Mouse (Mus musculus) cerebellum, adult 2 months (tissue): ENCODE data around the gene Cfap70. TPM values are rescaled to one million over a fixed set of nuclear protein-coding genes. Genes with fewer than 3 reads are reported as not detected.

ENCODE experiments used
- DNase-seq, 2 experiments: peaks; one replicate each; pipeline ENCODE4 v3.0.0; 2021
- H3K27ac ChIP-seq: fragments of 200-500 bp; 2 replicates; pipeline ENCODE4 v1.5.1; 2012; ENCODE audit warnings: low read length, control low read depth, inconsistent platforms; ENCODE audit not compliant: insufficient read depth
- H3K27me3 ChIP-seq: fragments of 200-500 bp; 2 replicates; pipeline ENCODE4 v1.6.1; 2012; ENCODE audit warnings: inconsistent platforms, mild to moderate bottlenecking, low read length, moderate library complexity; ENCODE audit not compliant: control insufficient read depth, insufficient read depth
- H3K4me1 ChIP-seq: fragments of 200-500 bp; 2 replicates; pipeline ENCODE4 v1.6.1; 2011; ENCODE audit warnings: low read length; ENCODE audit not compliant: control insufficient read depth, insufficient read depth
- H3K4me3 ChIP-seq: fragments of 200-500 bp; replicated peaks from 2 replicates; pipeline ENCODE3; 2011; ENCODE audit warnings: mild to moderate bottlenecking, low read depth, low read length, control low read depth; ENCODE audit not compliant: insufficient read depth
- CTCF ChIP-seq: fragments of 200-500 bp; IDR thresholded peaks from 2 replicates; pipeline ENCODE4 v1.5.1; 2011; ENCODE audit warnings: low read depth, mild to moderate bottlenecking, control low read depth, low read length, moderate library complexity, borderline replicate concordance; ENCODE audit not compliant: insufficient read depth
- POLR2A ChIP-seq: fragments of 200-500 bp; IDR thresholded peaks from 2 replicates; pipeline ENCODE4 v1.6.1; 2011; ENCODE audit warnings: low read length, control low read depth, borderline replicate concordance; ENCODE audit not compliant: insufficient read depth
- WGBS: fragments of 180-500 bp; shearing (Covaris S2); methylation state at CpG from one replicate; pipeline ENCODE4 v1.1.7; 2018; 5-methylcytosine and 5-hydroxymethylcytosine counted together
- polyA plus RNA-seq: library from polyadenylated mRNA; depleted of rRNA; stranded (reverse); fragments of >200 nt; gene quantifications from 2 replicates; pipeline ENCODE4 v1.2.3, GENCODE M21; 2012

Gene Cfap70
- polyA plus RNA-seq, 1 experiment: 0.38 TPM

GRCm38 (mm10) chr14:20479291-20480194, 27.5 kb upstream of the Cfap70 start, which contains the start of gene Anxa7:
Gene Anxa7 (minus strand): TSS chr14:20480133.
- WGBS: under 1% methylated on average over 48 of the region's 48 CpGs

GRCm38 (mm10) chr14:20478801-20479200, 26.8 kb upstream of the Cfap70 start:
- Histone ChIP-seq H3K4me3 (peak overlapping the region; percentile 100), H3K4me1 (peaks cover 2% of the 10 kb centered on the region; the same call in 1 of the 2 replicates), H3K27me3 (no peaks in the 10 kb centered on the region), H3K27ac (no peak overlapping the region)
- TF ChIP-seq POLR2A: no peak
- TF ChIP-seq CTCF: no peak
- 36% methylated on average over 7 of the region's 7 CpGs for WGBS
- peak in 1 of 2 experiments; percentile 16 for DNase-seq

More at GRCm38 (mm10) chr14:20479291-20480194, 27.5 kb upstream of the Cfap70 start, which contains the start of gene Anxa7:
- Histone ChIP-seq H3K27ac (peak within 1 kb of the TSS; percentile 53), H3K4me3 (peak within 1 kb of the TSS; percentile 100), H3K4me1 (peaks cover 2% of the 10 kb centered on the region; the same call in 1 of the 2 replicates), H3K27me3 (no peaks in the 10 kb centered on the region)
- 0 out of 2 replicates have a peak, but pooled peaks have one; percentile 10 for TF ChIP-seq CTCF
- peak; percentile 55; the same call in 1 of the 2 replicates for TF ChIP-seq POLR2A
- peak; percentile 72 to 75 for DNase-seq

GRCm38 (mm10) chr14:20478385-20478784, 26.4 kb upstream of the Cfap70 start:
- TF ChIP-seq POLR2A: no peak
- no peak for TF ChIP-seq CTCF
- no peaks in the 10 kb centered on the region for H3K27me3 ChIP-seq
- H3K4me1 ChIP-seq: peaks cover 2% of the 10 kb centered on the region; the same call in 1 of the 2 replicates
- no peak for DNase-seq
- no peak overlapping the region for H3K4me3 ChIP-seq
- no peak overlapping the region for H3K27ac ChIP-seq
- 68% methylated on average over 3 of the region's 3 CpGs for WGBS

- DNase-seq: no peak
- TF ChIP-seq CTCF (no peak), POLR2A (no peak)
- H3K27me3 ChIP-seq: no peaks in the 10 kb centered on the region
- H3K4me1 ChIP-seq: peaks cover 2% of the 10 kb centered on the region; the same call in 1 of the 2 replicates
- WGBS: 73% methylated on average over 4 of the region's 4 CpGs
- H3K4me3 ChIP-seq: no peak overlapping the region
- no peak overlapping the region for H3K27ac ChIP-seq
Observed at GRCm38 (mm10) chr14:20477261-20478025, 25.4 kb upstream of the Cfap70 start.

- Histone ChIP-seq H3K27me3 (no peaks in the 10 kb centered on the region), H3K4me3 (no peak overlapping the region), H3K4me1 (no peaks in the 10 kb centered on the region), H3K27ac (no peak overlapping the region)
- DNase-seq: no peak
- WGBS: 54% methylated on average over 14 of the region's 14 CpGs
- TF ChIP-seq CTCF: no peak
- no peak for TF ChIP-seq POLR2A
Observed at GRCm38 (mm10) chr14:20460216-20460615, 8.2 kb upstream of the Cfap70 start.

- Histone ChIP-seq H3K4me3 (no peak overlapping the region), H3K27me3 (no peaks in the 10 kb centered on the region), H3K4me1 (no peaks in the 10 kb centered on the region), H3K27ac (no peak overlapping the region)
- WGBS: 92% methylated on average over 9 of the region's 9 CpGs
- no peak for TF ChIP-seq POLR2A
- no peak for TF ChIP-seq CTCF
- DNase-seq: no peak
Observed at GRCm38 (mm10) chr14:20458378-20458777, 6.4 kb upstream of the Cfap70 start.

GRCm38 (mm10) chr14:20452929-20453328, 903 bp upstream of the Cfap70 start:
- TF ChIP-seq CTCF (no peak), POLR2A (no peak)
- H3K27ac ChIP-seq: no peak overlapping the region
- DNase-seq: no peak
- H3K4me1 ChIP-seq: no peaks in the 10 kb centered on the region
- 78% methylated on average over 5 of the region's 5 CpGs for WGBS
- no peaks in the 10 kb centered on the region for H3K27me3 ChIP-seq
- no peak overlapping the region for H3K4me3 ChIP-seq

GRCm38 (mm10) chr14:20451302-20451701, 724 bp downstream of the Cfap70 start:
- Histone ChIP-seq H3K4me1 (no peaks in the 10 kb centered on the region), H3K4me3 (peak overlapping the region; percentile 33), H3K27ac (no peak overlapping the region), H3K27me3 (no peaks in the 10 kb centered on the region)
- no peak for DNase-seq
- WGBS: 6% methylated on average over 2 of the region's 2 CpGs
- TF ChIP-seq POLR2A (no peak), CTCF (no peak)
